Mouse (Mus musculus) erythroblast, adult 5-6 weeks (primary cell): Measurements from ENCODE around the gene G6pc3. TPM values are rescaled to one million over a fixed set of nuclear protein-coding genes. Genes with fewer than 3 reads are reported as not detected.

Source experiments
- ATAC-seq: replicated peaks from 2 replicates; pipeline ENCODE4 v1.8.0; 2016; ENCODE audit warnings: moderate number of reproducible peaks, mild to moderate bottlenecking, moderate TSS enrichment, inconsistent platforms; ENCODE audit not compliant: poor library complexity, low FRiP score, severe bottlenecking
- total RNA-seq, 2 experiments: library from RNA; stranded (forward) in 1 of 2; stranded (reverse) in 1 of 2; fragments of 150-400 nt in 1 of 2; fragments of 200-764, 138-1000 nt in 1 of 2; gene quantifications; 2 replicates each; pipeline versions ENCODE4 v1.2.3 to v1.2.4; 2015 to 2017; ENCODE audit warnings: low replicate concordance in 2 of 2

Gene G6pc3
- total RNA-seq, 2 experiments from 2014 or later = 9.8 to 16.3 TPM

DNA sequence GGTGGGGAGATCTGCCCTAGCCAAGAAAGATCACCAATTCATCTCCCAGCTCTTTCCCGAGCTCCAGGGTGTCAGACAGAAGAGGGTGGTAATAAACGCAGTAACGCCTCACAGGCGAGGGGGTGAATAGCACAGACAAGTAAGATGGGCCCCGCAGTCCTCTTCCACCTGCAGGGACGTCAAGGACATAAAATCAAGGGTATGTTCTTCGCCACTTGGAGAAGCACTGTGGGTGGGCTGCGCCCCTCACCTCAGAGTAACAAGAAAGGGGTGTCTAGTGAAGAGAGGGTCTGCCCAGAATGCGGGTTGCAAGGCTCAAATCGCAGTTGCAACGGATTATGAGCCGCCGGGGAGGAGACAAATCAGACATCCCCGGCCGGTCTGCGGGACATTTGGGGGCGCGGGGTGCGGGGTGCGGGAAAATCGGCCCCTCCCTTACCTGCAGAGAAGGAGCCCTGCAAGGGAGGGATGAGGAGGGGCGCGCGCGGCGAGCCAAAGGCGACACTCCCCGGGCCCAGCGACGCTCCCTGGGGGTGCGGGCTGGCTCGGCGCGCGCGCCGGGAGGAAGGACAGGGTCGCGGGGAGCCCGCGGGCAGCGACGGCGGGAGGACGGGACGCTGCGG lies 40.0 kb downstream of the G6pc3 start:
- 0 out of 2 replicates have a peak, but pooled peaks have one; percentile 25 for ATAC-seq

DNA sequence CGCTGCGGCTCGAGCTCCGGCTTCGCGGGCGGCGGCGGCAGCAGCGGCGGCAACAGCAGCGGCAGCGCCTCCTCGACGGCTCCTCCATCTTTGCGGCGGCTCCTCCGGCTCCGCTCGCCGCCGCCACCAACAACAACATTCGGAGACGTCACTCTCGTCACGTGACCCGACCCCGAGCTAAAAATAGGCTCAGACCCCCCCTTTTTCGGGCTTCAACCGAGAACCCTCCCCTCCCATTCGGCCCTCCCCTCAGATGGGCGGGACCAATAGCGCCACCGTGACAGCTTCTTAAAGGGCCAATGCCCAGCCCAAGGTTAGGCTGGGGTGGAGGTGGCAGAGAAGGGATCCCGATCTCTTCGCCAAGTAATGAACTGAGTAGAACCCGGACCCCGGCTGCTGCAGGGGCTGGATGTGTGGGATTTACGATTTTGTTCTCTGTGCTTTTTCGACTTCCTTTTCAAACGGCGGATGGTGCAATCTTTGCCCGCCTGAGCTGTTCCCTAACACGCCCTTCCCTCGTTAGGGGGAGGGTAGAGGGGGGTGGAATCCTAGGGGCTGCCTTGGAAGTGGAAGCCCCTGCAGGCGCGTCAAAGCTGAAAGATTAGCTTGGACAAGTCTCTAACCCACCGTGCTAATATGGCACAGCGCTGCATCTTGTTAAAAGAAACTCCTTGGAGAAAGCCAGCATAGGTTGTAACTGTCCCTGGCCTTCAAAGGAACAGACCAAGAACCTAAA lies 40.8 kb downstream of the G6pc3 start, which contains the start of gene Hdac5:
TSS of gene Hdac5 (minus strand) at position 161 of the 736 bp plus-strand sequence.
- ATAC-seq = peak; percentile 97

DNA sequence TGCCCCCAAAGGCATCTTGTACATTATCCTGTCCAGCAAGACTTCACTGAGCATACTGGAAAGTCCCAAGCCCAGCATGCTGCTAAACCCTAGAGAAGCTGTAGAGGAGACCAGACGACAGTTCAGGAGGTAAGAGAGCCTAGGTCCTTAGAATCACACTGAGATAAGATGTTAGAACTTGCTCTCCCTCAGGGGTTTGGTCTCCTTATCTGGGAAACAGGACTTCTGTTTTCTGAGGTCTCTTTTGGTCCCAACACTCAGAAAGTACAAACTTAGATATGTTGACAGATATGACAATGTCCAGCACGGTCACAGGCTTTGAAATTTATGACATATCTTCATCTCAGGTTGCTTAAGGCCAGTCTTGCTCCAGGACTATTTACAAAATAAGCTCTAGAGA lies 46.6 kb downstream of the G6pc3 start:
- no peak for ATAC-seq

DNA sequence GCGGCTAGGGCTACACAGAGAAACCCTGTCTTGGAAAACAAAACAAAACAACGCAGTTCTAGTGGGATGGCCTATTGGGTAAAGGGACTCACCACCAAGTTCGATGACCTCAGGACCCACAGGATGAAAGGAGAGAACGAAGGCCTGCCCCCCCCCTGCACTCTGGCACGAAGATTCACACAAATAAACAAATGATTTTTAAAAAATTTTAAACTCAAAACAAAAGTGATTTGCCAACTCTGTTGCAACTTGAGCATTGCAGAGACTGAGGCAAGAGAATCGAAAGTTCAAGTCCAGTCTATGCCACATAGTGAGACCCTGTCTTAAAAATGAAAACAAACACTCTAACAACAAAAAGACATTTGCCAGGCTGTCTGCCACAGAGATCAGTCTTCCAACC lies 51.2 kb downstream of the G6pc3 start:
- no peak for ATAC-seq

DNA sequence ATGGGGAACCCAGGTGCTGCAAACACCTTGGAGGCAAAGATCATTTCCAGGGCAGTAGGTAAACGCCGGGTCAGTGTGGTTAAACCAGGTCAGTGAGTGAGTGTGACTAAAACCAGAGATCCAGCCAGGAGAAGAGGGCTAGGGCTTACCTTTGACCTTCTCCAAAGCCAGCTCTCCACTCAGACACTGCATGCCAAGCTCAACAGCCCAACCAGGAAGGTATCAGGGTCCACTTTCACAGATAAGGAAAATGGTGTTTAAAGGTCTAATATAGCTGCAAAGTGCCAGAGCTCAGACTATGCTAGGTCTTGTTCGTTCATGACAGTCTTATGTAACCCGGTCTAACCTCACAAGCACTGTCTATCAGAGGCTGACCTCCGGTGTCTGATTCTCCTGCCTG lies 51.8 kb downstream of the G6pc3 start:
- no peak for ATAC-seq

DNA sequence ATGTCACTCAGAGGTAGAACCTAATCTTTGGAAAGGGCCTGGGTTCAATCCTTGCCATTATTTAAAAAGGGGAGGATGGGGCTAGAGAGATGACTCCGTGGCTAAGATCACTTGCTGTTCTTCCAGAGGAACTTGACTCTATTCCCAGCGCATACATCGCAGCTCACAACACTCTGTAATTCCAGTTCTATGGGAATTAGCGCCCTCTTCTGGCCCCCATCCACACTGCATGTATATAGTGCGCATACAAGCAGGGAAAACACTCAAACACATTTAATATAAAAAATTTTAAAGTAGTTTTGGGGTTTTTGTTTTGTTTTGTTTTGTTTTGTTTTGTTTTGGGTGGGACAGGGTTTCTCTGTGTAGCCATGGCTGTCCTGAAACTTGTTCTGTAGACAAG lies 52.5 kb downstream of the G6pc3 start:
- ATAC-seq = no peak; the same call in 1 of the 2 replicates

Other genes starting within 250 kb of the G6pc3 start
- gene Sost, start 222.6 kb upstream of the G6pc3 start, total RNA-seq (2015; ENCODE audit: low replicate concordance) = not detected in 2 replicates
- gene Sost, start 222.6 kb upstream of the G6pc3 start, total RNA-seq (2017; ENCODE audit: low replicate concordance) = not detected in 2 replicates
- gene Cfap97d1, start 205.3 kb upstream of the G6pc3 start, total RNA-seq (2015; ENCODE audit: low replicate concordance) = not detected in 2 replicates
- not detected in 2 replicates for gene Cfap97d1, start 205.3 kb upstream of the G6pc3 start, total RNA-seq (2017; ENCODE audit: low replicate concordance)
- gene Dusp3, start 202.6 kb upstream of the G6pc3 start, total RNA-seq (2015; ENCODE audit: low replicate concordance) = 1.9 and 5.0 TPM in 2 replicates
- 1.5 and 3.1 TPM in 2 replicates for gene Dusp3, start 202.6 kb upstream of the G6pc3 start, total RNA-seq (2017; ENCODE audit: low replicate concordance)
- 0.84 TPM in 1 of 2 replicates, not detected in the other for gene Mpp3, start 161.2 kb upstream of the G6pc3 start, total RNA-seq (2015; ENCODE audit: low replicate concordance)
- gene Mpp3, start 161.2 kb upstream of the G6pc3 start, total RNA-seq (2017; ENCODE audit: low replicate concordance) = 0.14 TPM in 1 of 2 replicates, not detected in the other
- gene Cd300lg, start 148.1 kb upstream of the G6pc3 start, total RNA-seq (2015; ENCODE audit: low replicate concordance) = 2.1 and 7.1 TPM in 2 replicates
- gene Cd300lg, start 148.1 kb upstream of the G6pc3 start, total RNA-seq (2017; ENCODE audit: low replicate concordance) = 0.42 and 0.77 TPM in 2 replicates
- gene Mpp2, start 101.1 kb upstream of the G6pc3 start, total RNA-seq (2015; ENCODE audit: low replicate concordance) = 7.7 and 12.7 TPM in 2 replicates
- gene Mpp2, start 101.1 kb upstream of the G6pc3 start, total RNA-seq (2017; ENCODE audit: low replicate concordance) = 14.2 and 20.6 TPM in 2 replicates
- gene Ppy, start 88.3 kb upstream of the G6pc3 start, total RNA-seq (2015; ENCODE audit: low replicate concordance) = not detected in 2 replicates
- not detected in 2 replicates for gene Ppy, start 88.3 kb upstream of the G6pc3 start, total RNA-seq (2017; ENCODE audit: low replicate concordance)
- gene Pyy, start 81.8 kb upstream of the G6pc3 start, total RNA-seq (2015; ENCODE audit: low replicate concordance) = not detected in 2 replicates
- gene Pyy, start 81.8 kb upstream of the G6pc3 start, total RNA-seq (2017; ENCODE audit: low replicate concordance) = not detected in 2 replicates
- not detected in 2 replicates for gene Nags, start 44.1 kb upstream of the G6pc3 start, total RNA-seq (2015; ENCODE audit: low replicate concordance)
- 0.43 and 1.5 TPM in 2 replicates for gene Nags, start 44.1 kb upstream of the G6pc3 start, total RNA-seq (2017; ENCODE audit: low replicate concordance)
- gene Tmem101, start 33.2 kb upstream of the G6pc3 start, total RNA-seq (2015; ENCODE audit: low replicate concordance) = 0.96 and 3.8 TPM in 2 replicates
- gene Tmem101, start 33.2 kb upstream of the G6pc3 start, total RNA-seq (2017; ENCODE audit: low replicate concordance) = 3.1 and 4.0 TPM in 2 replicates
- gene Lsm12, start 4.3 kb upstream of the G6pc3 start, total RNA-seq (2015; ENCODE audit: low replicate concordance) = 48.3 and 48.8 TPM in 2 replicates
- 22.7 and 28.8 TPM in 2 replicates for gene Lsm12, start 4.3 kb upstream of the G6pc3 start, total RNA-seq (2017; ENCODE audit: low replicate concordance)
- gene Hdac5, start 40.5 kb downstream of the G6pc3 start, total RNA-seq (2015; ENCODE audit: low replicate concordance) = 3.7 and 10.2 TPM in 2 replicates
- gene Hdac5, start 40.5 kb downstream of the G6pc3 start, total RNA-seq (2017; ENCODE audit: low replicate concordance) = 13.3 and 17.3 TPM in 2 replicates
- 3.8 and 5.0 TPM in 2 replicates for gene BC030867, start 59.3 kb downstream of the G6pc3 start, total RNA-seq (2015; ENCODE audit: low replicate concordance)
- gene BC030867, start 59.3 kb downstream of the G6pc3 start, total RNA-seq (2017; ENCODE audit: low replicate concordance) = 4.1 and 7.2 TPM in 2 replicates
- not detected in 2 replicates for gene Asb16, start 79.1 kb downstream of the G6pc3 start, total RNA-seq (2015; ENCODE audit: low replicate concordance)
- gene Asb16, start 79.1 kb downstream of the G6pc3 start, total RNA-seq (2017; ENCODE audit: low replicate concordance) = not detected in 2 replicates
- 15.9 and 17.1 TPM in 2 replicates for gene Tmub2, start 95.3 kb downstream of the G6pc3 start, total RNA-seq (2015; ENCODE audit: low replicate concordance)
- 17.0 and 28.0 TPM in 2 replicates for gene Tmub2, start 95.3 kb downstream of the G6pc3 start, total RNA-seq (2017; ENCODE audit: low replicate concordance)
- 6.3 and 10.4 TPM in 2 replicates for gene Atxn7l3, start 107.0 kb downstream of the G6pc3 start, total RNA-seq (2015; ENCODE audit: low replicate concordance)
- 5.7 and 9.3 TPM in 2 replicates for gene Atxn7l3, start 107.0 kb downstream of the G6pc3 start, total RNA-seq (2017; ENCODE audit: low replicate concordance)
- gene Ubtf, start 130.1 kb downstream of the G6pc3 start, total RNA-seq (2015; ENCODE audit: low replicate concordance) = 19.0 and 22.8 TPM in 2 replicates
- 119 and 258 TPM in 2 replicates for gene Ubtf, start 130.1 kb downstream of the G6pc3 start, total RNA-seq (2017; ENCODE audit: low replicate concordance)
- 4,977 and 5,433 TPM in 2 replicates for gene Slc4a1, start 176.6 kb downstream of the G6pc3 start, total RNA-seq (2015; ENCODE audit: low replicate concordance)
- gene Slc4a1, start 176.6 kb downstream of the G6pc3 start, total RNA-seq (2017; ENCODE audit: low replicate concordance) = 6,454 and 7,565 TPM in 2 replicates
- gene Rundc3a, start 203.8 kb downstream of the G6pc3 start, total RNA-seq (2015; ENCODE audit: low replicate concordance) = 3.1 TPM in 1 of 2 replicates, not detected in the other
- gene Rundc3a, start 203.8 kb downstream of the G6pc3 start, total RNA-seq (2017; ENCODE audit: low replicate concordance) = 2.7 and 7.5 TPM in 2 replicates
- 461 and 462 TPM in 2 replicates for gene Slc25a39, start 218.3 kb downstream of the G6pc3 start, total RNA-seq (2015; ENCODE audit: low replicate concordance)
- gene Slc25a39, start 218.3 kb downstream of the G6pc3 start, total RNA-seq (2017; ENCODE audit: low replicate concordance) = 236 and 290 TPM in 2 replicates
- 85.7 and 90.1 TPM in 2 replicates for gene Grn, start 240.7 kb downstream of the G6pc3 start, total RNA-seq (2015; ENCODE audit: low replicate concordance)
- gene Grn, start 240.7 kb downstream of the G6pc3 start, total RNA-seq (2017; ENCODE audit: low replicate concordance) = 26.3 and 56.1 TPM in 2 replicates